Mouse (Mus musculus) forelimb bud, embryonic 11.5 days (tissue): Measurements from ENCODE around the gene Adgrl3.
"Not testable (repeated sequence)": the region's sequence is repeated elsewhere in the genome, so short reads cannot be mapped to it uniquely, and the experiment has no call there.

ENCODE experiments used
- DNase-seq: peaks from one replicate; pipeline ENCODE4 v3.0.0-alpha.2; 2012; ENCODE audit warnings: low read depth, low spot score

The Adgrl3 gene

DNA sequence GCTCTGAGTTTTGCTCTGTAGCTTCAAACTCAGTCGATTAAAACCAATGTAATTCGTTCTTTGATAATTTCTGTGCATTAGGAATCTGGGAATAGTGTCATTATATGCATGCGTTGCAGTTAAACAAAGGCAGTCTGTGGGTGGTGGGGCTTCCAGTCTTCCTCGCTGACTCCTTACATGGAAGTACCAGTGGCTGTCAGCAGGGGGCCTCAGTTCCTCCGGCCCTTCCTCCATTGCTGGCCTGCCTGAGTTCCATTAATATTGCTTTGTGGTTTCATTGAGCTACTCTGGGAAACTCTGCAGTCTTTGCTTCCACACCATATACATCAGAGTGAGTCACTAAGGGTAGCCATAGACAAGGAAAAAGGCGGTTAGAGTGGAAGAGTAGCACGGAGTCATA is 356.1 kb downstream of the Adgrl3 start:
- no peak for DNase-seq

DNA sequence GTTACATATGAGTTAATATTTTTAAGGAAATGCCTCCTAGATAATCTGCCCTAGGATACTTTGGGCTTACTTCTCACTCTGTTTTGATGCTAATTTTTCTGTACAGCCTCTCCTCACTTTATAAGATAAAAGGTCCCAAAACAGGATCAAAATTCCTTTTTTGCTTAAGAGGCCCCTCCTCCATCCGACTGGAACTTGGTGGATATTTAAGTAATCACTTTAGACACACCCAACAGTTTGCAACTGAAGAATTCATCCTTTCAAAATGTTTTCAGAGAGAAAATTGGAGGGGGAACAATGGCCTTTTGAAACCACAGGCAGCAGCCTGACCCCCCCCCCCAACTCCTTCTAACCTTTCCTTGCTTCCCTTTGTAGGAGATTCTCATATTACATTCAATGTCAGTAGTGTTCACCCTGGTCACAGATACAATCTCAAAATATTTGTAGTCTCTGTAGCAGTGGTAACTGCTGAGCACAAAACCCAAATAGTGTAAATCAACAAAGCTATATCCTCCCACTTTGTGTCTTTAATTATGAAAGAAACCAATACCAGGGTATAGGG is 385.7 kb downstream of the Adgrl3 start:
- no peak for DNase-seq

DNA sequence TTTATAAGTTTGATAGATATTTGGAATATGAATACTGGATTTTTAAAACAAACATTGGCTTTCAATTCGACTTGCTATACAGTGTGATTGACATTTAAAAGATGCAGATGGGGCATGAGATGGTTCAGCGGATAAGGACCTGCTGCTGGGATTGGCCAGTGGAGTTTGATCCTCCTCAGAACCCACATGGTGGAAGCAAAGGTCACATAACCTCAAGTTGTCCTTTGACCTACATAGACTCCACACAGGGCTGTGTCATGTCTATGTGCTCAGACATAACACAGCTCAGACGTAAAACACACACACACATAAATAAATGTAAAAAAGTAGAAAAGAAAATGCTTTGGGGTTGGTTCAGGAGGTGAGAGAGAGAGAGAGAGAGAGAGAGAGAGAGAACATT is 397.4 kb downstream of the Adgrl3 start:
- no peak for DNase-seq

DNA sequence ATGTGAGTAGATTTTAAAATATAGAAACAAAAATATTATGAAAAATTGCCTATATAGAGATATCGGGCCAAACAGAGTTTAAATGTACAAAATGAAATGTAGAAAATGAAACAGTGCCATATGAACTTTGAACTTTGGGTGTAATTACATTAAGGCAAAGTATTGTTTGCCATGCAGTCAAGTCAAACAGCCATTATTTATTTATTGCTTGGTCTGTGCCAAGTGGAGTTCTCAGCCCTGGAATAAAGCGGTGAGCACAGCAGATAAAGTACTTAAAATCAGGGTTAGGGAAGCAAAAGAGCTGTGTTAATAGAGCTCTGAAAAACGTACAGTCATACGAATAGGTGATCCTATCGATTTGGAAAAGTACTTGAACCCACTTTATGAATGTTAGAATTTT is 407.5 kb downstream of the Adgrl3 start:
- DNase-seq, result no peak

DNA sequence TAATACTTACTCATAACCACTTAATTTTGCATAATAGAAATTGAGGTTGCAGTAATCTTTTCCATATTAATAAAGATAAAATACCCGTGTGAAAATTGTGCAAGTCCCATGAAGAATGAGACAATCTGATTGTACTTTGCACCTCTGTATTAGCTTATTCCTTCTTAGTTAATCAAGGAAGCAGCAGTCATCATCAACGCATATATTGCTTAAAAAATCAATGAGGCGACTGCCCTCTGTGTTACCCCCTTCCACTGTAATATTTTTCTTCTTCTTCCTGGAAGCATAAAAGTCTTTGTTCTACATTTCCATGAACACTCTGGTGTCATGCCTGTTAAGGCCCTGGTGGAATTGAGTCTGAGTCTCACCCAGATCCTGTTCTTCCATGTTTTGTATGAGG is 416.4 kb downstream of the Adgrl3 start:
- no peak for DNase-seq

DNA sequence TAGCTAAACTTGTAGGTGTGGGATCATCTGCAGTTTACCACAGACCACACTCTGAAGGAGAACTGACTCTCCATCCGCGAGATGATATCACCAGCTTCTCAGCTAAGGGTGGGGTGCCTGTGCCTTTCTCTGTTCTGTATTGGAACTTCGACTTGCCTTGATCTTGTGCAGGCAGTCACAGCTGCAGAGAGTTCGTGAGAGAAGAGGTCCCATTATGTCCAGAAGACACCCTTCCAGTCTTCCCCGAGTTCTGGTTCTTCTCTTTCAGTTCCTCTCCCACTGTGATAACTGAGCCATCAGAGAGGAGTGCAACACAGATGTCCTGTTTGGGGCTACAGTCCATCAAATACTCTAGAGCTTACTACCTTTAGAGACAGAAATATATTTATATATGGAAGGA is 422.2 kb downstream of the Adgrl3 start:
- DNase-seq, result no peak

DNA sequence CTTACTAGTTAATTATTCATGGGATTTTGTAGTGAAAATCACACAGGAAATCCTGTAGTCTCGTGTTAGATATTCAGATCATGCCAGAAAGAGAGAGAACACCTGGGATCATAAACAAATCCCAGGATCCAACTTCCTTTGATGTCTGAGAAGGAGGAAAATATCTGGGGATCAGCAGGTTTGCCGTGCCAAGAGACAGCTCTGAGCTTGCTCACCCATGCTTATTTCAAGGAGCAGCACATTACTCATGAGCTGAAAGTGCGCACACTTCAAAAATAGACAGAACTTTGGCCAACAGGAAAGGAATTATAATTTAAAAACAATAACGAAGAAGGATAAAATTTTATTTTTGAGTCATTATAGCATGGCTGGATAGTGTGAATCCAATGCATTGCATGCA is 446.0 kb downstream of the Adgrl3 start:
- DNase-seq, result no peak

DNA sequence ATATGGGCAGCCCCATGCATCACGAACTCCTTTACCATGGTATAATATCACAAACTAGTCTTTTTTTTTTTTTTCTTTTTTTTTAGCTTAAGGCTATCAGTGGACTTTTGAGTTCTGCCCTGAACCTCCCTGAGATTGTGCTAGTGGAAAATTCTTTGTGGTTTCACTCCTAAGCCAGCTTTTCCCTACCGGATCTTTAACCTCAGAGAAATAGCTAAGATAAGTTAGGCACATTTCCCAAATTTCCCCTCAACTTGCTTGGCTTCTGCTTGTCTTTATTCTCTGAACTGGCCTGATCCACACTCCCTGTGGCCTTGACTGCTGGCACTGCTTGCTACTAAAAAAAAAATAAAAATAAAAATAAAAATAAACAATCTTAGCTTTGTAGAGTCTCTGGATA is 454.7 kb downstream of the Adgrl3 start:
- DNase-seq, result no peak

DNA sequence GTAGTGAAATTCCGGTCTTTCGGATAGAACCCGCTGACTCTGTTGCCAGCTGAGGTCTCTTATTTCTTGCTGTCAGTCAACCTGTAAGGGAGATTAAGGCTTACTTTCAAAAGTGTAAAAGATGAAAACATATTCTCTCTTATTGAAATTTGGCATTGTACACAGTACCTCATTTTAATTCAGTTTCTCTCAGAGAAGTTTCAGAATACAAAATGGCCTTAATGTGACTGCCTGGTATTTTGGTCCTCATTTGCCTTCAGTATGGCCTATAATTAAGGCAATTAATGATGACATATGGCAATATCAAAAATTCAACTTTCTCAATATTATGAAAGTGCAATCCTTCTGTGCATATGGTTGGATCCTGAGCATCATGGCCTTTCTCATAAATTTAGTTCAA is 455.5 kb downstream of the Adgrl3 start:
- DNase-seq, result no peak

DNA sequence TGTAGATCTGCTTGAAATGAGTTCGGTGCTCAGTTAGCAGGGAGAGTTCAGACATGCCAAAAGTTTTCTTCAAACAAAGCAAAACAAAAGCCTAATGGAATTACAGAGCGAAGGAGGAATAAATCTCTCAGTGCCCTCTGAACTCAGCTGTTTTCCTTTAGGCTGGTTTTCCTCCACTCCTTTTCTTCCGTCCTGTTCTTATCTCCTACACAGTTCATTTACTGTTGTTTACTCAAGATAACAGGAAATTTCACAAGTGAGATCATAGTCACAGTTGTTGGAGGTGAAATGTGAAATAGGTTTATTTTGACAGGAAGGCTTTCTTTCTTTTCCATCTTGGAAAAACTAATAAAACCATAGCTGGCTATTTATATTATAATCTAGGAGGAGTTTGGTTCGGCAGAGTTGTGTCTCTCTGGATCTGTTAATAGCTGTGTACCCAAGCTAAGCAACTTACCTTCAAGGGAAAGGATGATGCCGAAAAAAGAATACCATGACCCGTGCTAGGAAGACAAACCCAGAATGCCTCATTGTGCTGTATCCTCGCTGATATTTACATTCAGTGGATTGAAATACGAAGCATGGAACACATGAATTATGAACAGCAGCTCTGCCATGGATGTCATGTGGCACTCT is 456.2 kb downstream of the Adgrl3 start:
- DNase-seq, result no peak

DNA sequence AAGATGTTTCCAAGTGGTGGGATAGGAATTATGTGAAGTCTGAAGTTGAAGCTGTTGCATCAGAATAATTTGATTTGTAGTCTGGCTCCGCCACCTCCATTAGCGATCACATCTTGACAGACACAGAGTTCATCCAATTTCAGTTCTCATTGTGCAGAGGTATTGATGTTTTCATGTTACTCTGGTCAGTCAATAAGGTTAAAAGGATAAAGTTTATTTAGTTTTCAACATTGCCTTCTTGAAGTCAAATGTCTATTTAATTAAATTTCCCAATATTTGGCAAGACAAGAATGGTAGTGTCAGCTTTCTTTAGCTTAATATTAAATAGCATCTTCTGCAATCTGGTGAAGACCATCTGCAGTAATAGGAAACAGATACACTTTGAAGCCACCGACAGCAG is 461.0 kb downstream of the Adgrl3 start:
- no peak for DNase-seq

DNA sequence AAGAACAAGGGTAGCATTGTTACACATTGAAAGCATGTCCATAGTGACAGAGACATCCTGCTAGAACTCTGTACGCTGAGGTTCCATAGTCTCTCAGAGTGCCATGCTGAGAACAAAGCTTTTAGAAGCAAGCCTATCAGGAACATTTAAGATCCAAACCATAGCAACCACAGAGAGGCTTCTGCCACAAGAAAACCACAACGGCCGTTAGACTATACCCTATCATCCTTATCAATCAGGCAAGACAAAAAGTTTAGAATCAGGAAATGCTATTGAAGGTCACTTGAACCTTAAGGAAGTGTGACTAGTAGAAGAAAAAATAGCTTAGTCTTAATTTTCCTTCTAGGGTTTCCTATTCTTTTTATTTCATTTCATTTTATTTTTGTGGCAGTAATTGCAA is 464.0 kb downstream of the Adgrl3 start:
- no peak for DNase-seq

DNA sequence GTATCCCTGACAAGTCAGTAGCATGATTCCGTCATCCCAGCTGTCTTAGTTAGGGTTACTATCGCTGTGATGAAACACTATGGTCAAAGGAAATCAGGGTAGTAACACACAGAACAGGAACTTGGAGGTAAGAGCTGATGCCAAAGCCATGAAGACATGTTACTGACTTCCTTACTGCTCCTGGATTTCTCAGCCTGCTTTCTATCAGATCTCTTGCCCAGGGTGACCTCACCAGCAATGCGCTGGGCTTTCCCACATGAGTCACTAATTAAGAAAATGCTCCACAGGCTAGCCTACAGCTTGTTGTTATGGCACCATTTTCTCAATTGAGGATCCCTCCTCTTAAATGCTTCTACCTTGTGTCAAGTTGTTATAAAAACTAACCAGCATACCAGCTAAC is 481.1 kb downstream of the Adgrl3 start:
- DNase-seq, result no peak

DNA sequence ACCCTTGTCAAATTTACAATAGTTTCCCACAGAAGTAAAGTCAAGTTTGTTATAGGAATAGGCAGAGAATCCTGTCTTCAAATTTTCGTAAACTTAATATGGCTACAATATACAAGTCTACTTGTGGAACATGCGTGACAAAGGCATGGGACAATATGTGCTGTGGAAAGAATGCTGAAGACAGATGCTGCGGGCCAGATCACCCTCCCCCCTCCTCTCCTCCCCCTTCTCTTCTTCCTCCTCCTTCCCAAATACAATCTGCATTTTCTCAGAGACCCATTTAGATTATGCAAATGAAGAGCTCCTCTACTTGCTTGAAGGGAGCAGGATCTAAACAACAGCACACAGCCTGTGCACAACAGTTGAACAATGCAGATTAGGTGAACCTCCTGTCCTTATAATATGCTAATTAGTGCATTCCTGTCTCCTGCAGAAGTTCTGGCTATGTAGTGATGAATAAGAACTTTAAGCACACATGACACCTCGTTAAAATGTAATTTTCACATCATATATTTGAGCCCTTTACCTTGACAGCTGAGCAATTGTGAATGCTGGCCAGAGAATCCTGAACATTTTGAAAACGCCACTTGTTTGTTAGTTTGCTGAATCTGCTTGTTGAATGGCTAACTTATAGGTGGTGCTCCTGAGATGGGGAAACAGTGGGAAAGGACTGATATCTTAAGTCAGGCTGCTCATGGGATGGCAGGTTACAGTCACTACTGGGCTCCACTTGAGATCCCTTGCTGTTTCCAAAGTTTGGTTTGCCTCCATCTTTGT is 499.0 kb downstream of the Adgrl3 start:
- DNase-seq, result peak; percentile 46

DNA sequence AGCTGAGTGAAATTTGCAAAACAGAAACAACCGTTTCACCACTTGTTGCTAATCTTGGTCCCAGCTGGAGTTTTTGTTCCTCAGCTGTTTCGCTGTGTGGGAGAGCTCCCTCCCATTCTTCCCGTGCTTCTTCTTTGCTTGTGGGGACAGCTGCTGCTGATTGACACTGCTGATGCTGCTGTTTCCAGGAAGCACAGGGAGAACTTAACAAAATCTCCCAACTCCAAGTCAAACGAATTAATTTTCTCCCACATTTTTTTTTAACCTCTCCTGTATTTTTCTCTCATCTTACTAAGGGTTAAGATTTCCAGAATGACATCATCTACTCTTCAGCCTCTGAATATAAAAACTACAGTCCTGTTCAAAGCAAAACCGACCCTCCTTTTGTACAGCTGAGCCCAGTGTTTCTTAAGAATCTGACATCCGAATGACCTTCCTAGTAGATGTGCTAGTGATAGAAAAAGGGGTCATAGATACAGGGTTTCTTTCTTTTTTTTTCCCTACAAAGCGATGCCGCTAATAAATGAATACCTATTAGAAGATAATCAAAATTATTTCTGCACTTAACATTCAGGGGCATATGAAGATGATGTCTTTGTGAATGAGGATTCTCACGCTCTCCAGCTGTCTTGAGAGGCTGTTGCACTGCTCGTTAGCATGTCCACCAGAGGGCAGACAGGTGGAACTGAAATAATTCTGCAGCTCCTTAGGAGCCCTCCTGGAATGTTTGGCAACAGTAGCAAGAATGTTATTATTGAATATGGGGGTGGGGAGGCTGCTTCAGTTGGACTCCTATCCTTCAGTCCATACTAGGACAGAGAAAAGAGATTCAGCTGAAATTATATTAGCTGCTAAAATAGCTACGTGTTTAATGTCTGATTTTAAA is 499.8 kb downstream of the Adgrl3 start:
- no peak for DNase-seq

DNA sequence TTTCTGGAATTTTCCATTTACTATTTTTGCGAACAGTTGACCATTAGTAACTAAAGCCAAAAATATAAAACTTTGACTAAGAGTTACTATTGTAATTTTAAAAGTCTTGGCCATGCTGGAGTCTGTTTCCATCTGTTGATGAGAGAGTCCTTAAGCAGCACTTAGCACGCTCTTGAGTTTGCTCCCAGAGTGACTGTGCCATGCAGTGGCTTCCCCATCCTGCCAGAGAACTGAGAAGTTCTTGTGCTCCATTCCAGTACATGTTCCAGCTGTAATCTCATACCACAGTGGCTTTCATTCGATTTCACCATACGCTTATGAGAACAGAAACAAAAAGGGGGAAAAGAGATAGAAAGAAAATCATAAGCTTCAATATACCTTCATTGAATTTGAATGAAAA is 502.8 kb downstream of the Adgrl3 start:
- no peak for DNase-seq

DNA sequence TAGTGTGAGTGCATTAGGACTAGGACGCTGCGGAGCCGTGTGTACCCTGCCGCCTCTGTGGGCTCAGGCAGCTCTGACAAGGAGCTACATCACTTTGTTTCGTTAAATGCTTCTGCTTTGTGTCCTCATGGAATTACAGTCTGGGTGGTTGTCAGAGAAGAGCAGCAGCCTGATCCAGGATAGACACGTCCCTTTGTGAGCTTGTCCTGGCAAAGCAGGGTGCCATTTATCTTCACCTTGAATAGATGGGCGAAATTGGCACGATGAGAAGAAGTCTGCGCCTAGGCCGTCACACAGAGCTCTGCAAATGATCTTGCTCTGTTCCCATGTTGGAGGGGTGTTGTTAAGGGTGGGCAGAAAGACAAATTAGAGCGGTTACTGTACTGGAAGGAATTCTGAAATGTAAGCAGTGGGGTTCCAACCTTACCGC is 504.6 kb downstream of the Adgrl3 start:
- DNase-seq, result no peak

DNA sequence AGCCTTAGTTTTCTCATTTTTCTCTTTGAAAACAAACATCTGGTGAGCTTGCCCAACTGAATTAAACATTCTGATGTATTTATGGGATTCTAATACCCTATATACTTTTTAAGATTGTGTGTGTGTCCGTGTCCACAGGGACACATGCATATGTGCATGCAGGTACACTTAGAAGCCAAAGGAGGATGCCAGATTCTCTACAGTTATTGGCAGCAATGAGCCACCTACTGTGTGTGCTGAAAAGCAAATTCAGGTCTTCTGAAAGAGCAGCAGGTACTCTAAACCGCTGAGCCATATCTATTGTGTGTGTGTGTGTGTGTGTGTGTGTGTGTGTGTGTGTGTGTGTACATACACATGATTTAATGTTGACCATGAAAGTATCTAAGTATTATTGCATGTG is 505.4 kb downstream of the Adgrl3 start:
- no peak for DNase-seq

DNA sequence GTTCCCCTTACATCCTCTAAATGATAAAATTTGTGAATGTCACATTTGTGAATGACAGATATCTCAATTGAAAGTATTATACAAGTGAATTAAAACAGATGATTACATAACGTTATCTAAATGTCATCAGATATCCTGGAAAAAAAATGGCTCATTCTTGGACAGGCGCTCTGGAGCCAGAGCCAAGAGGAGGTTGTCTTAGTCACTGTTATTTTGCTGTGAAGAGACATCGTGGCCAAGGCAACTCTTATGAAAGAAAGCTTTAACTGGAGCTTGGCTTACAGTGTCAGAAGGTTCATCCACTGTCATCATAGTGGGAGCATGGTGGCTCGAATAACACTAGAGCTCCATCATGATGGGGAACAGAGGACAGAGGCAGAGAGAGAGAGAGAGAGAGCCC is 511.7 kb downstream of the Adgrl3 start:
- DNase-seq, result no peak

DNA sequence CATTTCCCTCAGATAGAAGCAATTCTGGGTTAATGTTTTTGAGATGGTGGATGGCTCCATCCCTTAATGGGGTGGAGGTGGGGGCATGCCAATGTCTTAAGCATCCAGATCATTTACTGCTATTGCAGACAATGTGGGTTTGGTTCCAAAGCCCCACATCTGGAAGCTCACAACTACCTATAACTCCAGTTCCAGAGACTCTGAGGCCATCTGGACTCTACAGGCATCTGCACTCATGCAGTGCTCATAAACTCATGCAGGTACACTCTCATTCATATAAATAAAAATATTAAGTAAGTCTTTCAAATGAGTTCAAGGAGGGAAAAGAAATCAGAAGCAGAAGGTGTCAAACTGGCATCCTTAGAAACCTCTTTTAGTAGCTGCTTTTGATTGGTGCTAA is 530.3 kb downstream of the Adgrl3 start:
- DNase-seq, result peak; percentile 53

DNA sequence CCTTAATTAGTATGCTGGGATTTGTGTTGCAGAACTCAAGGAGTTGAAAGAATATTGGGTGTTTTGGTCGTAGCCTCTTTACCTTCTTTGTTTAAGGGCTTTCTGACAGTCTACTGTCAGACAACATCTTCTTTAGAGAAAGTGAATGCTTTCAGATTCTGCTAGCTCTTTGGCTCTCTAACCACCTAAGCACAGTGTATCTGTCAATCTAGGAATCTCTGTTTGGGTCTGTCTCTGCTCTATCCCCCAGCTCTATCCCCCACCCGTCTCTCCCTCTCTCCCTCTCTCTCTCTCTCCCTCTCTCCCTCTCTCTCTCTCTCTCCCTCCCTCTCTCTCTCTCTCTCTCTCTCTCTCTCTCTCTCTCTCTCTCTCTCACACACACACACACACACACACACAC is 535.2 kb downstream of the Adgrl3 start:
- not testable (repeated sequence) for DNase-seq

DNA sequence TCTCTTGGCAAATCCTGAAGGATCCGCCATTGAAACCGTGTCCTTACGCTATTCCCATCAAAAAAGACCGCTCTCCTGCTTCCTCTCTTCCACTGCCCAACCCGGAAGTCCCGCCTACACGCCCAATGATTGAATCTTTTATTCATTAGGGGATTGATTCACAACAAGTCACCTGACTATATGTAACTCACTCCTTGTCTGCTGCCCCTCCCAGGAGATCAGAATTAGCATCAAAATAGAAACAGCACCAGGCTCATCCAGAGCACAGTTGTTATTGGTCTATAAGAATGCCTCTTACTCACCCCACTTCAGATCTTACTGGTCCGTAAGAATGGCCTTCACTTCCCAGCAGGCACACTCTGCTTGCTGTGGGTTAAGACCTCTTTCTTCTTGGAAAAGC is 536.1 kb downstream of the Adgrl3 start:
- DNase-seq, result no peak
